Mouse (Mus musculus): ENCODE results near the gene Ifnz.

GRCm38 (mm10) chr4:88739036-88739435, 42.9 kb upstream of the Ifnz start:
- TF ChIP-seq CTCF (conservative IDR thresholded peaks at IDR 0.05; ENCODE audit: insufficient read depth, insufficient read length, low read depth, low read length) (no peak), POLR2A (IDR thresholded peaks at IDR 0.05; ENCODE audit: low read depth, low read length) (no peak)

All from kidney, adult 2 months (tissue).